Mouse (Mus musculus) hindbrain, embryonic 13.5 days (tissue): ENCODE results near the gene Hoxd4. TPM values are rescaled to one million over a fixed set of nuclear protein-coding genes. Genes with fewer than 3 reads are reported as not detected.

Source experiments
- ATAC-seq: fragments of 200-750 bp; cut with Nextera tagmentation; 2 replicates; pipeline ENCODE4 v1.8.0; 2017; ENCODE audit warnings: moderate TSS enrichment; ENCODE audit not compliant: low FRiP score
- H3K27ac ChIP-seq: fragments of 300-500 bp; sonication (generic); 2 replicates; pipeline ENCODE4 v1.5.1; 2015; ENCODE audit warnings: inconsistent platforms, mild to moderate bottlenecking, moderate library complexity
- H3K27me3 ChIP-seq: fragments of 300-500 bp; sonication (generic); 2 replicates; pipeline ENCODE4 v1.6.1; 2015; ENCODE audit warnings: mild to moderate bottlenecking, inconsistent platforms
- H3K36me3 ChIP-seq: fragments of 300-500 bp; sonication (generic); 2 replicates; pipeline ENCODE4 v1.6.1; 2015; ENCODE audit warnings: mild to moderate bottlenecking, inconsistent platforms
- H3K4me1 ChIP-seq: fragments of 300-500 bp; sonication (generic); replicated peaks from 2 replicates; pipeline ENCODE4 v1.6.1; 2015; ENCODE audit warnings: inconsistent platforms
- H3K4me2 ChIP-seq: fragments of 300-500 bp; sonication (generic); 2 replicates; pipeline ENCODE4 v1.6.1; 2015; ENCODE audit warnings: inconsistent platforms, mild to moderate bottlenecking, moderate library complexity
- H3K4me3 ChIP-seq: fragments of 300-500 bp; sonication (generic); 2 replicates; pipeline ENCODE4 v1.5.1; 2015; ENCODE audit warnings: mild to moderate bottlenecking, inconsistent platforms
- H3K9ac ChIP-seq: fragments of 300-500 bp; sonication (generic); 2 replicates; pipeline ENCODE4 v1.6.1; 2015; ENCODE audit warnings: mild to moderate bottlenecking, inconsistent platforms
- H3K9me3 ChIP-seq: fragments of 300-500 bp; sonication (generic); 2 replicates; pipeline ENCODE4 v1.6.1; 2016; ENCODE audit warnings: inconsistent platforms
- WGBS: fragments of 180-500 bp; shearing (Covaris S2); methylation state at CpG from one replicate; pipeline ENCODE4 v1.1.7; 2015; 5-methylcytosine and 5-hydroxymethylcytosine counted together
- polyA plus RNA-seq: library from polyadenylated mRNA; unstranded; fragments of >200 nt; fragmentation: Nextera tagmentation; extraction: Ambion mirVana; gene quantifications from 2 replicates; pipeline ENCODE4 v1.2.1, GENCODE M21; 2015

The Hoxd4 gene
- polyA plus RNA-seq, 1 experiment from 2014 or later = 4.2 TPM

DNA sequence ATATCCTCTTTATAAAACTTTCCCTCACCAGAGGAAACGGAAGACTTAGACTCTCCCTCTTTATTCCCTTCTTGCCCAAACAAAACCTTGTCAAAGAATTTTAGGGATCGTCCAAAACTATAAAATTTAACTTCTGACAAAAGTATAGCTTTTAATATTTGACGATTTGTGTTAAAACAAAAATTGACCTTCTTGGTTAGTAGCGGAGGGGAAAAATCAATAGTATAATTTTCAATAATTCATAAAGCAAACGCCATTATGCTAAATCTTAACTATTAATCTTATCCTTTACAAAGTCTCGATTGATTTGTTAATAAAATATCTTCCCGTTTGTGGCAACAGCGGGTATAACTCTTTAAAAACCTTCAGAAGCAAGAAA lies 21.4 kb upstream of the Hoxd4 start:
- Histone ChIP-seq H3K4me3 (no peak overlapping the region), H3K36me3 (no peaks in the 10 kb centered on the region), H3K4me1 (peaks cover 6% of the 10 kb centered on the region; the same call in 1 of the 2 replicates), H3K27me3 (peaks cover 94% of the 10 kb centered on the region), H3K4me2 (no peak overlapping the region), H3K9ac (no peak overlapping the region), H3K27ac (no peak overlapping the region), H3K9me3 (no peaks in the 10 kb centered on the region)
- 9% methylated on average over 8 of the region's 8 CpGs for WGBS
- ATAC-seq = no peak

GRCm38 (mm10) chr2:74691022-74691951 lies 20.4 kb upstream of the Hoxd4 start, which contains the start of gene Hoxd10:
TSS of gene Hoxd10 (plus strand) at chr2:74691924.
- Histone ChIP-seq H3K9ac (no peak within 1 kb of the TSS), H3K4me3 (no peak within 1 kb of the TSS), H3K27me3 (peaks cover 95% of the 10 kb centered on the region), H3K4me1 (peaks cover 6% of the 10 kb centered on the region; the same call in 1 of the 2 replicates), H3K4me2 (no peak within 1 kb of the TSS), H3K9me3 (no peaks in the 10 kb centered on the region), H3K27ac (no peak within 1 kb of the TSS), H3K36me3 (no peaks in the 10 kb centered on the region)
- under 1% methylated on average over 56 of the region's 56 CpGs for WGBS
- ATAC-seq = 0 out of 2 replicates have a peak, but pooled peaks have one; percentile 46

DNA sequence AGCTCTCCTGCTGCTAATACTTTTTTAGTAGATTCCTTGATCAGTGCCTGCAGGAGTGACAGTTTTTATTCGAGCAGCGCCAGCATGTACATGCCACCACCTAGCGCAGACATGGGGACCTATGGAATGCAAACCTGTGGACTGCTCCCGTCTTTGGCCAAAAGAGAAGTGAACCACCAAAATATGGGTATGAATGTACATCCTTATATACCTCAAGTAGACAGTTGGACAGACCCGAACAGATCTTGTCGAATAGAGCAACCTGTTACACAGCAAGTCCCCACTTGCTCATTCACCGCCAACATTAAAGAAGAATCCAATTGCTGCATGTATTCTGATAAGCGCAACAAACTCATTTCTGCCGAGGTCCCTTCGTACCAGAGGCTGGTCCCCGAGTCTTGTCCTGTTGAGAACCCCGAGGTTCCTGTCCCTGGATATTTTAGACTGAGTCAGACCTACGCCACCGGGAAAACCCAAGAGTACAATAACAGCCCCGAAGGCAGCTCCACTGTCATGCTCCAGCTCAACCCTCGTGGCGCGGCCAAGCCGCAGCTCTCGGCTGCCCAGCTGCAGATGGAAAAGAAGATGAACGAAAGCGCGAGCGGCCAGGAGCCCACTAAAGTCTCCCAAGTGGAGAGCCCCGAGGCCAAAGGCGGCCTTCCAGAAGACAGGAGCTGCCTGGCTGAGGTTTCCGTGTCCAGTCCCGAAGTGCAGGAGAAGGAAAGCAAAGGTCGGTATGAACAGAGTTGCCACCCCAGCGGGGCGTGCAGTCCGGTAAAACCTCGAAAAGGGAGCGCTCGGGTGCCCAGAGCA lies 19.5 kb upstream of the Hoxd4 start:
- Histone ChIP-seq H3K9ac (no peak overlapping the region), H3K36me3 (no peaks in the 10 kb centered on the region), H3K9me3 (no peaks in the 10 kb centered on the region), H3K4me2 (no peak overlapping the region), H3K27me3 (peaks cover 95% of the 10 kb centered on the region), H3K27ac (no peak overlapping the region), H3K4me3 (no peak overlapping the region), H3K4me1 (peaks cover 6% of the 10 kb centered on the region; the same call in 1 of the 2 replicates)
- ATAC-seq = no peak
- WGBS = 6% methylated on average over 35 of the region's 35 CpGs

DNA sequence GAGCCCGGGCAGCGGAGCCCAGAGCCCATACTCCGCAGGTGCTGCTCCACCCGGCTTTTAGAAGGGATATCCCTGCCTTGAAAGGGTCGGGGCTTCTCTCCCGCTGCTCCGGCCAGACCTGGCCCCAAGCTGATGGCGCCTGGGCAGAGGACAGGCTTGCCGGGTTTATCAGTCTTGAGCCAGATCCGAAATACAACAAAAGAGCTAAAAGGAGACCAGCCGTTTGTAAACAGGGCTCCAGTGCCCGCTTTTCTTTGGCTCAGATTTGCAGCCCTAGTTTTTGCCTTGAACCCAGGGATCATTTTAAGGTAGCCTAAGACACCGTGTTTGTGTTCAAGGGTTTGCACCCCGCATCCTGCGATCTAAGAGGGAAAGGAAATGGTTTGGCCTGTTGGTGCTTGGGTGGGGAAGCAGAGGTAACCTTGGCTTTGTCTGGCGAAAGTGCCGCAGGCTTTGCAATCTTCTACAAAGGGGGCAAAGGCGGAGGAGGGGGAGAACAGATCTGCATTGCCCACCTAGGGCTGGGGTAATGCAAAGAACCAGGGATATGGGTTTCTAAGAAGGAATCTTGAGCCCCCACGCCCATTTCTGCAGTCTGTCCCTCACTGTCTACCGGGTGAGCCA lies 18.8 kb upstream of the Hoxd4 start:
- no peak overlapping the region for H3K4me2 ChIP-seq
- H3K27ac ChIP-seq = no peak overlapping the region
- H3K4me3 ChIP-seq = no peak overlapping the region
- no peaks in the 10 kb centered on the region for H3K36me3 ChIP-seq
- H3K27me3 ChIP-seq = peaks cover 95% of the 10 kb centered on the region
- 1% methylated on average over 20 of the region's 20 CpGs for WGBS
- no peak overlapping the region for H3K9ac ChIP-seq
- H3K4me1 ChIP-seq = peaks cover 11% of the 10 kb centered on the region
- ATAC-seq = no peak
- no peaks in the 10 kb centered on the region for H3K9me3 ChIP-seq

- no peak for ATAC-seq
- Histone ChIP-seq H3K4me3 (no peak overlapping the region), H3K27ac (no peak overlapping the region), H3K4me1 (peaks cover 16% of the 10 kb centered on the region), H3K36me3 (no peaks in the 10 kb centered on the region), H3K27me3 (peaks cover 95% of the 10 kb centered on the region), H3K9ac (no peak overlapping the region), H3K4me2 (no peak overlapping the region), H3K9me3 (no peaks in the 10 kb centered on the region)
- 13% methylated on average over 4 of the region's 4 CpGs for WGBS
Observed at GRCm38 (mm10) chr2:74693432-74693827, 18.3 kb upstream of the Hoxd4 start.

GRCm38 (mm10) chr2:74694066-74694465 lies 17.7 kb upstream of the Hoxd4 start:
- Histone ChIP-seq H3K9me3 (no peaks in the 10 kb centered on the region), H3K27ac (no peak overlapping the region), H3K9ac (no peak overlapping the region), H3K36me3 (no peaks in the 10 kb centered on the region), H3K27me3 (peaks cover 95% of the 10 kb centered on the region), H3K4me2 (no peak overlapping the region), H3K4me3 (no peak overlapping the region), H3K4me1 (peaks cover 19% of the 10 kb centered on the region)
- 2% methylated on average over 16 of the region's 16 CpGs for WGBS
- ATAC-seq = no peak

DNA sequence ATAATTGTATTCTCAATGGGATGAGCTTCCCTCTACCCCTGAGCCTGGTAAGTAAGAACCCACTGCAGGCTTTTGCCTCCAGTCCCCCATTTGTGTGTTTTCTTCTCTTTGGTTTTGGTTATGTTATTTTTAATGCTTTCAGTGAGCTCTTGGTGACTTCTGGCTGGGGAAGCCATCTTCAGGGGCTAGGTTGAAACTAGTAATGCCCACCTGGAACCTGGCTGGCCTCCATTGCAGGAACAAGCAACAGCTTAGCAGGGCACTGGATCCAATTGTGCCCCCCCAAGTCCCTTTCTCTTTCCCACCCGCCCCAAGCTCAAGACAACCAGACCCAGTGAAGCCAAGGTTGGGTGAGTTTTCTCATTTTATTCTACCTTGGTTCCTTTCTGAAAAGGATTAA lies 16.3 kb upstream of the Hoxd4 start:
- no peak overlapping the region for H3K9ac ChIP-seq
- H3K4me3 ChIP-seq = no peak overlapping the region
- H3K4me2 ChIP-seq = no peak overlapping the region
- H3K27me3 ChIP-seq = peaks cover 97% of the 10 kb centered on the region
- H3K27ac ChIP-seq = no peak overlapping the region
- ATAC-seq = no peak
- no peaks in the 10 kb centered on the region for H3K36me3 ChIP-seq
- H3K9me3 ChIP-seq = no peaks in the 10 kb centered on the region
- H3K4me1 ChIP-seq = peaks cover 19% of the 10 kb centered on the region
- 3% methylated on average over 1 of the region's 1 CpGs for WGBS

DNA sequence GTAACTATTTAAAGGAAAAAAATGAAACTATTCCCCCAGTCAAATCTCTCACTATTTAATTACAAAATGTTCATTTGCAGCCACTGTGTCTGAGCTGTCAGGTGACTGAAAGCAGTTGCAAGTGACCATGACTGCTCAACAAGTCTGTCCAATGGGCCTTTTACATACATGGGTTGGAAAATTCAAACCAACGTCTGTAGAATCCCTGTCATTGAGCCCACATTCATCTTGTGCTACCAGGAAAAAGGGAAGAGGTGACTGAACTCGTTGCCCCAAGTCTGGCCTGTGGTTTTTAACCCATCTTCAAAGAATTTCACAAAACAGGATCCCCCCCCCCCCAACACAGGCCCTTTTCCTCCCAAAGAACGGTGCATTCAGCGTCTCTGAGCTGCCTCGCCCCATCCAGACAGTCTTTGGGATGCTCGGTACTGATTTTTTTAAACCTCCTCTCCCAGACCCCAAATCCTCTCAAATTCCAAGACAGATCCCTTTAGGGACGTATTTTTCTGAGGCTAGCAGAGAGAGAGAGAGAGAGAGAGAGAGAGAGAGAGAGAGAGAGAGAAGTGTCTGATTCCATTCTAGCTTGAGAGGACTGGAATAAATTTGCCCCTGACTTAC lies 15.8 kb upstream of the Hoxd4 start:
- ATAC-seq = no peak
- H3K9ac ChIP-seq = no peak overlapping the region
- no peaks in the 10 kb centered on the region for H3K36me3 ChIP-seq
- peaks cover 19% of the 10 kb centered on the region for H3K4me1 ChIP-seq
- 2% methylated on average over 7 of the region's 7 CpGs for WGBS
- no peak overlapping the region for H3K4me3 ChIP-seq
- H3K9me3 ChIP-seq = no peaks in the 10 kb centered on the region
- H3K4me2 ChIP-seq = no peak overlapping the region
- peaks cover 100% of the 10 kb centered on the region for H3K27me3 ChIP-seq
- no peak overlapping the region for H3K27ac ChIP-seq

DNA sequence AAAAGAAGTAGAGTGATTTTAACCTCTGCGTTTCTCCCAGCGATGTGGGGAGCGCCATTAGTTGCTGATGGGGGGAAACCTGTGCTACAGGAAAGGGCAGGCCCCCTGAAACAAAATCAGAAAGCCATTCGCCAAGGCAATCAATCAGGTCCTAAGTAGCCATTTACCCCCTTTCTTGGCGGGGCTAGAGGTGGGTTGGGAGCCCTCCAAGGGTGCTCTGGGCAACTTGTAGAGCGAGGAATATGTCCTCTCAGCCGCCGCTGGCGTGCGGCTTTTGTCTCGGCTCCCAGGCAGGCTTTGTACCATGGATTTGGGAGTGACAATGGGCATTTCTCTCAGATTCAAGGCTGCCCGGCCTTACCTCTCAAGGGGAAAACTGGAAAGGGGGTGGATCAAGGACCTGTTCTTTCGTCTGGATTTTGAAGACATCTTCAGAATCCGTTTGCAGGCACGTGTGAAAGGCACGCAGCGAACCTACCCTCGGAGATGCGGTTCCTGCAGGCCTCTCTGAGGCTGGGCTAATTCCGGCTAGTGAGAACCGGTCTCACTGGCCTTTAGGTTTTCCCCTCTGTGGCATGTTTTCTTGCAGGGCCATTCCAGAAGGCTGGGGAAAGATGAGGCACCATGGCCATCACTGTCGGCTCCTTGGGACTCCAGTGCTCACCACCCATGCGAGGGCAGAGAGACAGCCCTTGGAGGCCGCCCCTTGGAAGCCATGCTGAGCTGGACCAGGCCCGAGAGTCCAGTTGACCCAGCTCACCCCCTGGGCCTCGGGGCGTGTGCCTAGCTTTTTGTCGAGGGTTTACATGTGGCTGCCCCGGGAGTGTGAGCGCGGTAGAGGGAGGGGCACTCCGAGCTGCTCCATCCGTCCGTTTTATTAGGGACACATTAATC lies 15.0 kb upstream of the Hoxd4 start:
- Histone ChIP-seq H3K27me3 (peaks cover 100% of the 10 kb centered on the region), H3K9ac (no peak overlapping the region), H3K4me1 (peaks cover 15% of the 10 kb centered on the region), H3K36me3 (no peaks in the 10 kb centered on the region), H3K4me2 (no peak overlapping the region), H3K9me3 (no peaks in the 10 kb centered on the region), H3K4me3 (no peak overlapping the region), H3K27ac (no peak overlapping the region)
- no peak for ATAC-seq
- WGBS = 1% methylated on average over 34 of the region's 34 CpGs

GRCm38 (mm10) chr2:74697567-74698121 lies 14.1 kb upstream of the Hoxd4 start, which contains the start of gene Hoxd9:
TSS of gene Hoxd9 (plus strand) at chr2:74697727.
- Histone ChIP-seq H3K36me3 (no peaks in the 10 kb centered on the region), H3K9ac (no peak within 1 kb of the TSS), H3K4me2 (peak within 1 kb of the TSS; percentile 46), H3K27me3 (peaks cover 98% of the 10 kb centered on the region), H3K4me1 (peaks cover 13% of the 10 kb centered on the region), H3K9me3 (no peaks in the 10 kb centered on the region), H3K27ac (no peak within 1 kb of the TSS), H3K4me3 (peak within 1 kb of the TSS; percentile 28)
- WGBS = under 1% methylated on average over 43 of the region's 43 CpGs
- ATAC-seq = peak; percentile 49
